Mouse (Mus musculus) kidney, adult 2 months (tissue): ENCODE results near the gene Ifrd2. TPM values are rescaled to one million over a fixed set of nuclear protein-coding genes. Genes with fewer than 3 reads are reported as not detected.
A peak's percentile ranks its signal among the peaks of the same experiment; 100 is the strongest.
"Not testable (repeated sequence)": the region's sequence is repeated elsewhere in the genome, so short reads cannot be mapped to it uniquely, and the experiment has no call there.

Source experiments
- DNase-seq: peaks from one replicate; pipeline ENCODE4 v3.0.0; 2021
- H3K27ac ChIP-seq: fragments of 200-500 bp; 2 replicates; pipeline ENCODE4 v1.5.1; 2012; ENCODE audit warnings: low read depth, low read length, control low read depth, inconsistent platforms; ENCODE audit not compliant: insufficient read depth
- H3K27me3 ChIP-seq: fragments of 200-500 bp; replicated peaks from 2 replicates; pipeline ENCODE4 v1.6.1; 2012; ENCODE audit warnings: mild to moderate bottlenecking, moderate library complexity, low read length, inconsistent platforms; ENCODE audit not compliant: control insufficient read depth, insufficient read depth
- H3K36me3 ChIP-seq: fragments of 200-500 bp; 2 replicates; pipeline ENCODE4 v1.6.1; 2012; ENCODE audit warnings: mild to moderate bottlenecking, moderate library complexity, low read length, inconsistent platforms; ENCODE audit not compliant: control insufficient read depth, insufficient read depth
- H3K4me1 ChIP-seq: fragments of 200-500 bp; 2 replicates; pipeline ENCODE4 v1.6.1; 2011; ENCODE audit warnings: low read length; ENCODE audit not compliant: control insufficient read depth, insufficient read depth
- H3K4me3 ChIP-seq: fragments of 200-500 bp; 2 replicates; pipeline ENCODE4 v1.5.1; 2011; ENCODE audit warnings: mild to moderate bottlenecking, low read depth, low read length, control low read depth; ENCODE audit not compliant: insufficient read depth
- CTCF ChIP-seq: fragments of 200-500 bp; conservative IDR thresholded peaks from 2 replicates; pipeline ENCODE4 v1.5.1; 2011; ENCODE audit warnings: low read depth, mild to moderate bottlenecking, control low read depth, low read length, moderate library complexity, mixed read lengths; ENCODE audit not compliant: insufficient read depth, insufficient read length
- POLR2A ChIP-seq: fragments of 200-500 bp; IDR thresholded peaks from one replicate; pipeline ENCODE4 v1.6.1; 2011; ENCODE audit warnings: low read depth, low read length, control low read depth
- WGBS: fragments of 180-500 bp; shearing (Covaris S2); methylation state at CpG from one replicate; pipeline ENCODE4 v1.1.7; 2018; 5-methylcytosine and 5-hydroxymethylcytosine counted together
- polyA plus RNA-seq: library from polyadenylated mRNA; depleted of rRNA; stranded (reverse); fragments of >200 nt; gene quantifications from 2 replicates; pipeline ENCODE4 v1.2.3, GENCODE M21; 2012

Ifrd2 gene
- polyA plus RNA-seq, 1 experiment = 50.5 TPM

- Histone ChIP-seq H3K4me3 (peak overlapping the region; percentile 81), H3K4me1 (peaks cover 40% of the 10 kb centered on the region; the same call in 1 of the 2 replicates), H3K27ac (peak overlapping the region; percentile 99), H3K36me3 (no peaks in the 10 kb centered on the region; the same call in 1 of the 2 replicates), H3K27me3 (no peaks in the 10 kb centered on the region)
- WGBS = under 1% methylated on average over 41 of the region's 41 CpGs
- peak; percentile 94 for DNase-seq
- TF ChIP-seq POLR2A = no peak
- TF ChIP-seq CTCF = no peak
Measured at GRCm38 (mm10) chr9:107568331-107569261, 18.8 kb upstream of the Ifrd2 start.

GRCm38 (mm10) chr9:107569270-107569669, 18.2 kb upstream of the Ifrd2 start:
- no peaks in the 10 kb centered on the region for H3K27me3 ChIP-seq
- H3K36me3 ChIP-seq = no peaks in the 10 kb centered on the region; the same call in 1 of the 2 replicates
- peak overlapping the region; percentile 81 for H3K4me3 ChIP-seq
- peak overlapping the region; percentile 99 for H3K27ac ChIP-seq
- TF ChIP-seq CTCF (no peak), POLR2A (no peak)
- 2% methylated on average over 23 of the region's 23 CpGs for WGBS
- DNase-seq = no peak
- H3K4me1 ChIP-seq = peaks cover 35% of the 10 kb centered on the region; the same call in 1 of the 2 replicates

GRCm38 (mm10) chr9:107570016-107570415, 17.4 kb upstream of the Ifrd2 start:
- Histone ChIP-seq H3K4me3 (peak overlapping the region; percentile 81), H3K36me3 (no peaks in the 10 kb centered on the region; the same call in 1 of the 2 replicates), H3K27ac (peak overlapping the region; percentile 99), H3K27me3 (no peaks in the 10 kb centered on the region), H3K4me1 (peaks cover 32% of the 10 kb centered on the region; the same call in 1 of the 2 replicates)
- TF ChIP-seq CTCF (no peak), POLR2A (no peak)
- WGBS = 25% methylated on average over 13 of the region's 13 CpGs
- no peak for DNase-seq

- no peak for TF ChIP-seq CTCF
- TF ChIP-seq POLR2A = no peak
- Histone ChIP-seq H3K36me3 (no peaks in the 10 kb centered on the region; the same call in 1 of the 2 replicates), H3K4me1 (peaks cover 34% of the 10 kb centered on the region; the same call in 1 of the 2 replicates), H3K4me3 (peak overlapping the region; percentile 81; the same call in 1 of the 2 replicates), H3K27ac (peak overlapping the region; percentile 14; the same call in 1 of the 2 replicates), H3K27me3 (no peaks in the 10 kb centered on the region)
- no peak for DNase-seq
- WGBS = 82% methylated on average over 21 of the region's 21 CpGs
Measured at GRCm38 (mm10) chr9:107570845-107571244, 16.6 kb upstream of the Ifrd2 start.

GRCm38 (mm10) chr9:107571534-107572326, 15.7 kb upstream of the Ifrd2 start:
- 80% methylated on average over 22 of the region's 22 CpGs for WGBS
- H3K4me3 ChIP-seq = peak overlapping the region; percentile 81; the same call in 1 of the 2 replicates

GRCm38 (mm10) chr9:107572327-107572662, 15.1 kb upstream of the Ifrd2 start:
- H3K4me3 ChIP-seq = no peak overlapping the region
- H3K4me1 ChIP-seq = peaks cover 36% of the 10 kb centered on the region
- no peak for DNase-seq
- 87% methylated on average over 2 of the region's 2 CpGs for WGBS
- no peaks in the 10 kb centered on the region; the same call in 1 of the 2 replicates for H3K36me3 ChIP-seq
- TF ChIP-seq POLR2A (no peak), CTCF (no peak)
- H3K27ac ChIP-seq = no peak overlapping the region
- H3K27me3 ChIP-seq = no peaks in the 10 kb centered on the region

More at GRCm38 (mm10) chr9:107571534-107572326, 15.7 kb upstream of the Ifrd2 start:
- Histone ChIP-seq H3K27ac (peak overlapping the region; percentile 60), H3K27me3 (no peaks in the 10 kb centered on the region), H3K36me3 (no peaks in the 10 kb centered on the region; the same call in 1 of the 2 replicates), H3K4me1 (peaks cover 35% of the 10 kb centered on the region; the same call in 1 of the 2 replicates)
- no peak for TF ChIP-seq POLR2A
- no peak for TF ChIP-seq CTCF
- DNase-seq = peak; percentile 69

GRCm38 (mm10) chr9:107573774-107574173, 13.7 kb upstream of the Ifrd2 start:
- 73% methylated on average over 6 of the region's 6 CpGs for WGBS
- peaks cover 38% of the 10 kb centered on the region for H3K4me1 ChIP-seq
- not testable (repeated sequence) for H3K27ac ChIP-seq, H3K4me3 ChIP-seq, H3K27me3 ChIP-seq, H3K36me3 ChIP-seq, DNase-seq
